Mouse (Mus musculus): ENCODE data around the gene Zdhhc20. TPM values are rescaled to one million over a fixed set of nuclear protein-coding genes. Genes with fewer than 3 reads are reported as not detected.

Zdhhc20 gene
- total and polyA plus RNA-seq, 2 experiments from 2014 or later: 18.6 to 34.6 TPM

DNA sequence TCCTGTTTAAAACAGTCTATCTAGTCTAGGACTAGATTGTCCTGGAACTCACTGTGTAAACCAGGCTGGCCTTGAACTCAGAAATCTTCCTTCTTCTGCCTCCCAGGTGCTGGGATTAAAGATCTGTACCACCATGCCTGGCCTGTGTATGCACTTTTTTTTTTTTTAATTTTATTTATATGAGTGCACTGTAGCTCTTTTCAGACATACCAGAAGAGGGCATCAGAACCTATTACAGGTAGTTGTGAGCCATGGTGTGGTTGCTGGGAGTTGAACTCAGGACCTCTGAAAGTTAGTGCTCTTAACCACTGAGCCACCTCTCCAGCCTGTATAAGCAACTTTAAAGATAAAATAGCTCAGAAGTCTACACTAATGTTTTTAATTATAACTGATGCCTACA is 9.0 kb downstream of the Zdhhc20 start:
- TF ChIP-seq CTCF (IDR thresholded peaks at IDR 0.05; ENCODE audit: low read depth): no peak
- no peak for ATAC-seq
- H3K9me3 ChIP-seq (ENCODE audit: low read length): no peaks in the 10 kb centered on the region

DNA sequence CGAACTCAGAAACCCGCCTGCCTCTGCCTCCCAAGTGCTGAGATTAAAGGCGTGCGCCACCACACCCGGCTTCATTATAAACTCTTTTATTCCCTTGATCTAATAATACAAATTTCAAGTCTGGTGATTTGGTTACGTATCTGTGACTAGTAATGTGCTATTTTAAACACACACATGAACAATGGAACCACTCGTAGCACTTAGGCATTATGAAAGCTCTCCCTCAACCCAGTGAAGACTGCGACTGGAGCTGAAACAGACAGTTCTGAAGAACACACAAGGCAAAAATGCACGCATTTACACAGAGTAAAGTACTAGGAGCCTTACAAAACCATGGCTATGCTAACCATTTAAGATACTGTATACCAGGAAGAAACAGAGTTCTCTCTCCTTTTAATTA is 12.2 kb downstream of the Zdhhc20 start:
- TF ChIP-seq CTCF (IDR thresholded peaks at IDR 0.05; ENCODE audit: low read depth): no peak
- ATAC-seq (no peak), DNase-seq (ENCODE audit: low spot score) (no peak)
- 93% methylated on average over 9 of the region's 9 CpGs for WGBS
- no peaks in the 10 kb centered on the region for H3K36me3 ChIP-seq (ENCODE audit: insufficient read depth, low read length)
- H3K4me3 ChIP-seq (ENCODE audit: low read length): no peak overlapping the region
- no peak overlapping the region for H3K4me2 ChIP-seq (ENCODE audit: low read depth, low read length)
- no peak overlapping the region for H3K9ac ChIP-seq (replicated peaks; ENCODE audit: low read length)
- no peaks in the 10 kb centered on the region for H3K27me3 ChIP-seq (ENCODE audit: insufficient read depth, low read length)
- peaks cover 8% of the 10 kb centered on the region; the same call in 1 of the 2 replicates for H3K4me1 ChIP-seq (ENCODE audit: insufficient read depth, low read length)
- no peaks in the 10 kb centered on the region for H3K9me3 ChIP-seq (ENCODE audit: low read length)
- H3K27ac ChIP-seq: no peak overlapping the region

More for the DNA sequence above, 9.0 kb downstream of the Zdhhc20 start:
- Histone ChIP-seq H3K4me2 (ENCODE audit: low read depth, low read length) (no peak overlapping the region), H3K9ac (replicated peaks; ENCODE audit: low read length) (no peak overlapping the region), H3K4me3 (ENCODE audit: low read length) (no peak overlapping the region), H3K4me1 (ENCODE audit: insufficient read depth, low read length) (peaks cover 8% of the 10 kb centered on the region; the same call in 1 of the 2 replicates), H3K36me3 (ENCODE audit: insufficient read depth, low read length) (no peaks in the 10 kb centered on the region), H3K27ac (no peak overlapping the region), H3K27me3 (ENCODE audit: insufficient read depth, low read length) (no peaks in the 10 kb centered on the region)
- DNase-seq (ENCODE audit: low spot score): no peak

DNA sequence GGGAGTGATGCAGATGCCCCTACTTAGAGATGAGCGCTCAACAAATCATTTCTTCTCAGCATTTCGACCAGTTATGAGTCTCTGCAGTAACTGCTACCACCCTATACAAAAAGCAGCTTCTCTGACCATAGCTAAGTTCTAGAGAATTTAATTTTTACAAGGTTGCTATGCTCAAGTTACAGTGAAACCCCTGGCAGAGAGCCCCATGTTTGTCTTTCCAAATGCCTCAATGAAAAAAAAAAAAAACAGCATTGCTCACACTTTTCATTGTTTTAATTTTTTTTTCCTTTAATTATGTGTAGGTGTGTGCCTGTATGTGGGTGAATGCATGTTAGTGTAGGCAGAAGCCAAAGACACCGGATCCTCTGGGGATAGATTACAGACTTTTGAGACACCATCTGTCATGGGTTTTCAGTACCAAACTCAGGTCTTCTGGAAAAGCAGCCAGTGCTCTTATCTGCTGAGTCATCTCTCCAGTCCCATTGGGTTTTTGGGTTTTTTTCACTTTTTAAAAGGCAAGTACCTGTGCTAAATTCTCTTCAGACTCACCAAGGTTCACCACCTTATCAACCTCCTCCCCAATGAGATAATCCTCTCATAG is 23.3 kb downstream of the Zdhhc20 start:
- no peak overlapping the region for H3K4me3 ChIP-seq (ENCODE audit: low read length)
- no peaks in the 10 kb centered on the region for H3K27me3 ChIP-seq (ENCODE audit: insufficient read depth, low read length)
- H3K36me3 ChIP-seq (ENCODE audit: insufficient read depth, low read length): peaks cover 11% of the 10 kb centered on the region
- DNase-seq (ENCODE audit: low spot score) (no peak), ATAC-seq (no peak)
- H3K27ac ChIP-seq: no peak overlapping the region
- H3K9ac ChIP-seq (replicated peaks; ENCODE audit: low read length): no peak overlapping the region
- no peaks in the 10 kb centered on the region for H3K9me3 ChIP-seq (ENCODE audit: low read length)
- H3K4me2 ChIP-seq (ENCODE audit: low read depth, low read length): no peak overlapping the region
- WGBS: 93% methylated on average over 3 of the region's 3 CpGs
- no peaks in the 10 kb centered on the region for H3K4me1 ChIP-seq (ENCODE audit: insufficient read depth, low read length)
- TF ChIP-seq CTCF (IDR thresholded peaks at IDR 0.05; ENCODE audit: low read depth): no peak

DNA sequence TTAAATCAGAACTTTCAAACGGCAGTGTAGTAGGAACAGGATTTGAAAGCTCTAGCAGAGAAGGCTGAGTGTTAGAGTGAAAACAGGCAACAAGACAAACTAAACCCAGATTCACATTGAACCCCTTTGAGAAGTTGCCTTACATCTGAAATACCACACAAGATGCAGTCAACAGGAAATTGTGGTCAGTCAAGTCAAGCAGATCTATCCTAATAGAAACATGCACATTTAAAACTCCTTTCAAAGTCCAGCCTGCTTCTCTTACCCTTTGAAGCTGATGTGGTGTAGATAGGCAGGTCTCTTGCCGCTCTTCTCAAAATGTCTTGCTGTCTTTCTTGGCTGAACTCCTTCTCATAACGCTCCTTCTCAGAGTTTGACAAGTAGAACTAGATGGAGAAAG is 24.8 kb downstream of the Zdhhc20 start:
- H3K4me1 ChIP-seq (ENCODE audit: insufficient read depth, low read length): no peaks in the 10 kb centered on the region
- DNase-seq (ENCODE audit: low spot score): no peak
- H3K4me3 ChIP-seq (ENCODE audit: low read length): no peak overlapping the region
- no peak overlapping the region for H3K27ac ChIP-seq
- ATAC-seq: no peak
- H3K36me3 ChIP-seq (ENCODE audit: insufficient read depth, low read length): peaks cover 16% of the 10 kb centered on the region
- no peaks in the 10 kb centered on the region for H3K9me3 ChIP-seq (ENCODE audit: low read length)
- H3K4me2 ChIP-seq (ENCODE audit: low read depth, low read length): no peak overlapping the region
- 80% methylated on average over 3 of the region's 3 CpGs for WGBS
- H3K9ac ChIP-seq (replicated peaks; ENCODE audit: low read length): no peak overlapping the region
- no peaks in the 10 kb centered on the region for H3K27me3 ChIP-seq (ENCODE audit: insufficient read depth, low read length)
- TF ChIP-seq CTCF (IDR thresholded peaks at IDR 0.05; ENCODE audit: low read depth): no peak

DNA sequence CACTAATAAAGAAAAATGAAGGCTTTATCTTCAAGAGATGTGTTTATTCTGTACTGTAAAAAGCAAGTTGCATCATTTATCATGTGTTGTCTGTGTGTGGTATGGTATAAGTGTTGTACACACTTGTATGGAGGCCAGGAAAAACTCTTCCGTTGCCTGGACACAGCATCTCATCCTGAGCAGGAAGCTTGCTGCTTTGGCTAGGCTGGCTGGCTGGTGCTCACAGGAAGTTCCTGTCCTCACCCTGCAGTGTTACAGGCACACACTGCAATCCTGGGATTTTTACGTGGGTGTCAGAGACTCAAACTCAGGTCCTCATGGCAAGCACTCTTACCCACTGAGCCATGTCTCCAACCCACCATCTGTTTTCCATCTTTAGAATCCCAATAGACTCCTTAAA is 26.9 kb downstream of the Zdhhc20 start:
- no peaks in the 10 kb centered on the region for H3K4me1 ChIP-seq (ENCODE audit: insufficient read depth, low read length)
- H3K4me3 ChIP-seq (ENCODE audit: low read length): no peak overlapping the region
- TF ChIP-seq CTCF (IDR thresholded peaks at IDR 0.05; ENCODE audit: low read depth): no peak
- H3K4me2 ChIP-seq (ENCODE audit: low read depth, low read length): no peak overlapping the region
- H3K27me3 ChIP-seq (ENCODE audit: insufficient read depth, low read length): no peaks in the 10 kb centered on the region
- no peak overlapping the region for H3K9ac ChIP-seq (replicated peaks; ENCODE audit: low read length)
- H3K27ac ChIP-seq: no peak overlapping the region
- 73% methylated on average over 2 of the region's 2 CpGs for WGBS
- no peak for DNase-seq (ENCODE audit: low spot score)
- peaks cover 16% of the 10 kb centered on the region for H3K36me3 ChIP-seq (ENCODE audit: insufficient read depth, low read length)
- H3K9me3 ChIP-seq (ENCODE audit: low read length): no peaks in the 10 kb centered on the region
- ATAC-seq: no peak

DNA sequence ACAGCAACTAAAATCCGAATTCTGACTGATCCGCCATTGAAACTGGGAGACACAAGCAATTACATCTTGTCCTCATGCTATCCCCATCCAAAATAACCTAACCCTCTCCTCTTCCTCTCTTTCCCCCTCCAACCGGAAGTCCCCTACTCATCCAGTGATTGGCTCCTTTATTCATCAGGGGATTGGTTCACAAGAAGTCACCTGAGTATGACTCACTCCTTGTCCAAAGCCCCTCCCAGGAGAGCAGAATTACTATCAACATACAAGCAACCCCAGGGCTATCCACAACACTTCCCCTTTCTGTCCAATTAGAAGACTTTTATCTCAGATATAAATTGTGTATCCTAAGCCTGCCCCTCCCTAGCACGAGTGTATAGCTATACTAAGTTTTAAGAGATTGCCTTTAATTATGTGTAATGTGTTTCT is 28.1 kb downstream of the Zdhhc20 start:
- DNase-seq (ENCODE audit: low spot score) (no peak), ATAC-seq (no peak)
- Histone ChIP-seq H3K36me3 (ENCODE audit: insufficient read depth, low read length) (peaks cover 16% of the 10 kb centered on the region), H3K4me2 (ENCODE audit: low read depth, low read length) (no peak overlapping the region), H3K27ac (no peak overlapping the region), H3K27me3 (ENCODE audit: insufficient read depth, low read length) (no peaks in the 10 kb centered on the region), H3K9me3 (ENCODE audit: low read length) (no peaks in the 10 kb centered on the region), H3K4me3 (ENCODE audit: low read length) (no peak overlapping the region), H3K9ac (replicated peaks; ENCODE audit: low read length) (no peak overlapping the region), H3K4me1 (ENCODE audit: insufficient read depth, low read length) (no peaks in the 10 kb centered on the region)
- 87% methylated on average over 4 of the region's 4 CpGs for WGBS
- no peak for TF ChIP-seq CTCF (IDR thresholded peaks at IDR 0.05; ENCODE audit: low read depth)

DNA sequence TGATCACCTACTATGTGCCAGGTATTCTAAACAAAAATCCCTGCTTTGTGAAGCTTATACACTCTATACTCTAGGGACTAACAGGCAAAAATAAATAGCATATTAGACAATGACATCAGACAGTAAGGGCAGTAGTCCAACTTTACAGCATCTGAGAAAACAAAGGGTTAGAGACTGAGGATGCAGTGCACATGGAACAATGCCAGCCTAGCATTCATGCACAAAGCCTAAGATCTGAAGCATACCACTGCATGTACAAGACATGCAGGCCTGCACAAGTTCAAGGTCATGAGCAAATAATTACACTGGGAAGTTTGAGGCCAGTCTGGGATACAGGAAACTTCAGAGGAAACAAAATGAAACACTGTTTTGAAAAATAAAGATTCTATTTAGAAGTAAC is 30.6 kb downstream of the Zdhhc20 start:
- H3K4me1 ChIP-seq (ENCODE audit: insufficient read depth, low read length): no peaks in the 10 kb centered on the region
- H3K27ac ChIP-seq: no peak overlapping the region
- DNase-seq (ENCODE audit: low spot score): peak; percentile 10
- H3K36me3 ChIP-seq (ENCODE audit: insufficient read depth, low read length): peaks cover 12% of the 10 kb centered on the region
- no peak for ATAC-seq
- no peak overlapping the region for H3K4me3 ChIP-seq (ENCODE audit: low read length)
- no peak overlapping the region for H3K4me2 ChIP-seq (ENCODE audit: low read depth, low read length)
- no peak overlapping the region for H3K9ac ChIP-seq (replicated peaks; ENCODE audit: low read length)
- no peak for TF ChIP-seq CTCF (IDR thresholded peaks at IDR 0.05; ENCODE audit: low read depth)
- no peaks in the 10 kb centered on the region for H3K9me3 ChIP-seq (ENCODE audit: low read length)
- H3K27me3 ChIP-seq (ENCODE audit: insufficient read depth, low read length): no peaks in the 10 kb centered on the region

Data from hindbrain, postnatal 0 days (tissue).